Mouse (Mus musculus) CH12.LX (cell line): ENCODE results near the gene Malsu1. TPM values are rescaled to one million over a fixed set of nuclear protein-coding genes. Genes with fewer than 3 reads are reported as not detected.

Experiments
- DNase-seq: peaks from one replicate; pipeline ENCODE4 v3.0.0-alpha.2; 2013; ENCODE audit errors: extremely low read depth
- H3K27ac ChIP-seq: 2 replicates; pipeline ENCODE4 v1.5.1; 2012; ENCODE audit warnings: low read depth, mild to moderate bottlenecking, control low read depth, moderate library complexity; ENCODE audit not compliant: insufficient read depth
- H3K27me3 ChIP-seq: replicated peaks from 2 replicates; pipeline ENCODE3; 2012; ENCODE audit warnings: inconsistent platforms
- H3K36me3 ChIP-seq, 2 experiments: replicated peaks in 1 of 2; 2 replicates each; pipeline versions ENCODE3 to v1.6.1; 2012; ENCODE audit warnings: inconsistent platforms in 1 of 2, low read length in 1 of 2, mild to moderate bottlenecking in 1 of 2, mixed read lengths in 1 of 2, moderate library complexity in 1 of 2; ENCODE audit not compliant: control insufficient read depth in 1 of 2, insufficient read depth in 1 of 2
- H3K4me1 ChIP-seq, 2 experiments: 2 replicates each; pipeline ENCODE4 v1.6.1; 2012; ENCODE audit warnings: inconsistent platforms in 1 of 2, moderate library complexity in 1 of 2; ENCODE audit not compliant: insufficient read depth in 2 of 2, control insufficient read depth in 1 of 2
- H3K4me2 ChIP-seq: 2 replicates; pipeline ENCODE4 v1.6.1; 2012; ENCODE audit warnings: low read depth, mild to moderate bottlenecking, control low read depth; ENCODE audit not compliant: poor library complexity, insufficient read depth, severe bottlenecking
- H3K4me3 ChIP-seq, 3 experiments: fragments of 150-350 bp in 1 of 3; sonication (generic) in 1 of 3; replicated peaks in 1 of 3; 2 replicates each; pipeline versions ENCODE3 to v1.5.1; 2011 to 2012; ENCODE audit warnings: low read depth in 2 of 3, low read length in 2 of 3, mild to moderate bottlenecking in 2 of 3, moderate library complexity in 2 of 3, control low read depth in 1 of 3, improper control_type of control experiment in 1 of 3, inconsistent platforms in 1 of 3, mixed read lengths in 1 of 3; ENCODE audit not compliant: poor library complexity in 1 of 3
- H3K79me2 ChIP-seq: replicated peaks from 2 replicates; pipeline ENCODE4 v1.6.1; 2012; ENCODE audit warnings: mild to moderate bottlenecking, moderate library complexity; ENCODE audit not compliant: control insufficient read depth, poor library complexity, insufficient read depth, severe bottlenecking; ENCODE audit errors: extremely low read depth
- H3K9ac ChIP-seq: 2 replicates; pipeline ENCODE4 v1.6.1; 2012; ENCODE audit warnings: low read depth, mild to moderate bottlenecking, control low read depth, moderate library complexity; ENCODE audit not compliant: insufficient read depth
- H3K9me3 ChIP-seq: replicated peaks from 2 replicates; pipeline ENCODE3; 2012; ENCODE audit warnings: low read length, inconsistent platforms, mixed read lengths
- CTCF ChIP-seq, 2 experiments: IDR thresholded peaks in 1 of 2; conservative IDR thresholded peaks in 1 of 2; 2 replicates each; pipeline ENCODE4 v1.5.1; 2011 to 2012; ENCODE audit warnings: low read depth in 2 of 2, low read length in 2 of 2, improper control_type of control experiment in 1 of 2, inconsistent platforms in 1 of 2, mild to moderate bottlenecking in 1 of 2, moderate library complexity in 1 of 2
- E2F4 ChIP-seq: IDR thresholded peaks from 2 replicates; pipeline ENCODE4 v1.6.1; 2011; ENCODE audit warnings: low read depth, low read length, improper control_type of control experiment; ENCODE audit not compliant: insufficient replicate concordance
- ELF1 ChIP-seq: IDR thresholded peaks from 2 replicates; pipeline ENCODE4 v1.6.1; 2014; ENCODE audit warnings: low read depth, mild to moderate bottlenecking, inconsistent platforms, low read length, improper control_type of control experiment
- EP300 ChIP-seq: IDR thresholded peaks from 2 replicates; pipeline ENCODE4 v1.6.1; 2011; ENCODE audit warnings: low read length, improper control_type of control experiment
- ETS1 ChIP-seq: conservative IDR thresholded peaks from 2 replicates; pipeline ENCODE4 v1.6.1; 2012; ENCODE audit warnings: low read depth, mild to moderate bottlenecking, inconsistent platforms, low read length, improper control_type of control experiment, moderate library complexity
- HCFC1 ChIP-seq: IDR thresholded peaks from 2 replicates; pipeline ENCODE4 v1.6.1; 2012; ENCODE audit warnings: low read depth, mild to moderate bottlenecking, inconsistent platforms, low read length, improper control_type of control experiment
- IRF4 ChIP-seq: IDR thresholded peaks from 2 replicates; pipeline ENCODE4 v1.6.1; 2014; ENCODE audit warnings: low read depth, mild to moderate bottlenecking, inconsistent platforms, low read length, improper control_type of control experiment
- JUN ChIP-seq: IDR thresholded peaks from 2 replicates; pipeline ENCODE4 v1.6.1; 2011; ENCODE audit warnings: low read depth, mild to moderate bottlenecking, low read length, improper control_type of control experiment, moderate library complexity; ENCODE audit not compliant: insufficient read depth
- JUND ChIP-seq: conservative IDR thresholded peaks from 2 replicates; pipeline ENCODE4 v1.6.1; 2011; ENCODE audit warnings: low read depth, low read length, improper control_type of control experiment
- MAX ChIP-seq: IDR thresholded peaks from 2 replicates; pipeline ENCODE4 v1.6.1; 2011; ENCODE audit warnings: low read length, improper control_type of control experiment
- MEF2A ChIP-seq: IDR thresholded peaks from 2 replicates; pipeline ENCODE4 v1.6.1; 2014; ENCODE audit warnings: low read depth, mild to moderate bottlenecking, inconsistent platforms, low read length, improper control_type of control experiment, borderline replicate concordance
- MXI1 ChIP-seq: IDR thresholded peaks from 2 replicates; pipeline ENCODE4 v1.6.1; 2011; ENCODE audit warnings: mild to moderate bottlenecking, low read depth, low read length, improper control_type of control experiment
- MYC ChIP-seq: IDR thresholded peaks from 2 replicates; pipeline ENCODE4 v1.6.1; 2011; ENCODE audit warnings: low read depth, mild to moderate bottlenecking, improper control_type of control experiment, low read length
- NRF1 ChIP-seq: IDR thresholded peaks from 2 replicates; pipeline ENCODE4 v1.6.1; 2014; ENCODE audit warnings: low read depth, mild to moderate bottlenecking, inconsistent platforms, low read length, improper control_type of control experiment, moderate library complexity
- RCOR1 ChIP-seq: conservative IDR thresholded peaks from 2 replicates; pipeline ENCODE4 v1.6.1; 2012; ENCODE audit warnings: low read depth, mild to moderate bottlenecking, inconsistent platforms, low read length, improper control_type of control experiment
- SIN3A ChIP-seq: IDR thresholded peaks from 2 replicates; pipeline ENCODE4 v1.6.1; 2012; ENCODE audit warnings: low read length, improper control_type of control experiment, inconsistent platforms
- ZC3H11A ChIP-seq: IDR thresholded peaks from 2 replicates; pipeline ENCODE4 v1.6.1; 2012; ENCODE audit warnings: low read depth, mild to moderate bottlenecking, inconsistent platforms, low read length, improper control_type of control experiment
- dilution Hi-C: fragments of 300-500 bp; cut with MboI; formaldehyde crosslinking; loops from 2 replicates; pipeline ENCODE4 v1.14.3; 2020; ENCODE audit warnings: low sequenced_read_pairs; ENCODE audit not compliant: extremely low pct_unique_long_range_greater_than_20kb, extremely low pct_ligation_motif_present
- in situ Hi-C: fragments of 300-500 bp; cut with MboI; formaldehyde crosslinking; loops from 3 replicates; pipeline ENCODE4 v1.14.3; 2019; ENCODE audit warnings: low sequenced_read_pairs, low pct_ligation_motif_present, low pct_unique_long_range_greater_than_20kb, mixed read lengths
- polyA plus RNA-seq: library from polyadenylated mRNA; unstranded; fragments of >175 nt; gene quantifications from 2 replicates; pipeline ENCODE4 v1.2.1, GENCODE M21; 2012; ENCODE audit warnings: low read depth; ENCODE audit not compliant: insufficient read length
- total RNA-seq, 2 experiments: library from RNA; depleted of rRNA; stranded (reverse); fragments of 300-350 nt in 1 of 2; fragments of >200 nt in 1 of 2; gene quantifications; 2 replicates each; pipeline ENCODE4 v1.2.3; 2012 to 2014

The Malsu1 gene
- total and polyA plus RNA-seq, 3 experiments, result 39.0 to 78.7 (median 59.6) TPM

DNA sequence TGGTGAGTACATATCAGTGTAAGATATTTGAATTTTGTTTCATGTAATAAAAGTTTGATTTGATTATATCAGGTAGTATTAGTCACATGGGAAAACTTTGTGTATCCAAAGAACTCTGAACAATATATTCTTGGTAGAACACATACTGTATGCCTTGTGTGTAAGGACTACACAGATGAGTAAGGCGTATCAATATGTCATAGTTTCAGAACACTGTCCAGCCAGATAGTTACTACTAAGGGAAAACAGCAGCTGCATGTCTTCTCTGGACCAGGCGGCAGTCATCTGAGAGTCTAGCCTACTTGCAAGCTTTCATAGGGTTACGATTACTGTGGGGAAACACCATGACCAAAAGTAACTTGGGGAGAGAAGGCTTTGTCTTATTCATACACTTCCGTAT lies 9.4 kb downstream of the Malsu1 start:
- in situ Hi-C loops, result no loop called here
- no peak overlapping the region for H3K4me2 ChIP-seq
- no peak overlapping the region; the same call in 1 of the 2 replicates for H3K27ac ChIP-seq
- H3K79me2 ChIP-seq, result peaks cover 17% of the 10 kb centered on the region
- no peaks in the 10 kb centered on the region for H3K9me3 ChIP-seq
- H3K4me1 ChIP-seq, result peaks cover 0 to 5% of the 10 kb centered on the region in 2 experiments; a peak in 1 of 4 replicates
- H3K9ac ChIP-seq, result no peak overlapping the region
- peaks cover 51 to 75% of the 10 kb centered on the region in 2 experiments for H3K36me3 ChIP-seq
- TF ChIP-seq JUN (peak; percentile 67), MAX (no peak), NRF1 (no peak), ELF1 (peak; percentile 14; the same call in 1 of the 2 replicates), E2F4 (no peak), IRF4 (peak; percentile 81), RCOR1 (no peak), SIN3A (no peak), HCFC1 (no peak), MXI1 (peak; percentile 30; the same call in 1 of the 2 replicates), JUND (peak; percentile 86), ZC3H11A (no peak), CTCF (conservative IDR thresholded peaks at IDR 0.05 in 1 of 2, IDR thresholded peaks at IDR 0.05 in 1 of 2; ENCODE audit: low read depth in 2 of 2, low read length in 2 of 2) (no peak), ETS1 (peak; percentile 49), EP300 (peak; percentile 77)
- TF ChIP-seq, all 38 proteins: peak for 7
- DNase-seq, result peak; percentile 31
- no peak overlapping the region for H3K4me3 ChIP-seq
- H3K27me3 ChIP-seq, result no peaks in the 10 kb centered on the region
- dilution Hi-C loops, result no loop called here

- no peaks in the 10 kb centered on the region for H3K79me2 ChIP-seq
- H3K9me3 ChIP-seq, result no peaks in the 10 kb centered on the region
- in situ Hi-C loops, result no loop called here
- TF ChIP-seq ELF1 (no peak), MEF2A (no peak), MYC (no peak)
- TF ChIP-seq, all 38 proteins: peak for 0
- Histone ChIP-seq H3K36me3 (peaks cover 49 to 90% of the 10 kb centered on the region in 2 experiments), H3K9ac (no peak overlapping the region), H3K4me1 (peaks cover 0 to 4% of the 10 kb centered on the region in 2 experiments; a peak in 1 of 4 replicates), H3K27ac (no peak overlapping the region), H3K27me3 (no peaks in the 10 kb centered on the region), H3K4me2 (no peak overlapping the region), H3K4me3 (no peak overlapping the region)
- DNase-seq, result no peak
- dilution Hi-C loops, result no loop called here
Observed at GRCm38 (mm10) chr6:49094968-49095367, 21.4 kb downstream of the Malsu1 start.
